Mouse (Mus musculus) liver, embryonic 13.5 days (tissue): Measurements from ENCODE around the gene Gpr182. TPM values are rescaled to one million over a fixed set of nuclear protein-coding genes. Genes with fewer than 3 reads are reported as not detected.
A peak's percentile ranks its signal among the peaks of the same experiment; 100 is the strongest.

Experiments used
- ATAC-seq: fragments of 200-750 bp; cut with Nextera tagmentation; 2 replicates; pipeline ENCODE4 v1.8.0; 2017; ENCODE audit warnings: low read depth, mild to moderate bottlenecking, moderate number of reproducible peaks, moderate library complexity
- DNase-seq: peaks from one replicate; pipeline ENCODE4 v3.0.0; 2022
- H3K27ac ChIP-seq: fragments of 300-500 bp; sonication (generic); 2 replicates; pipeline ENCODE4 v1.5.1; 2015; ENCODE audit warnings: moderate library complexity, mild to moderate bottlenecking, inconsistent platforms
- H3K27me3 ChIP-seq: fragments of 300-500 bp; sonication (generic); 2 replicates; pipeline ENCODE4 v1.6.1; 2015; ENCODE audit warnings: mild to moderate bottlenecking, inconsistent platforms
- H3K36me3 ChIP-seq: fragments of 300-500 bp; sonication (generic); 2 replicates; pipeline ENCODE4 v1.6.1; 2015; ENCODE audit warnings: mild to moderate bottlenecking, inconsistent platforms
- H3K4me1 ChIP-seq: fragments of 300-500 bp; sonication (generic); replicated peaks from 2 replicates; pipeline ENCODE4 v1.6.1; 2015; ENCODE audit warnings: inconsistent platforms
- H3K4me2 ChIP-seq: fragments of 300-500 bp; sonication (generic); 2 replicates; pipeline ENCODE4 v1.6.1; 2015; ENCODE audit warnings: inconsistent platforms, mild to moderate bottlenecking, moderate library complexity
- H3K4me3 ChIP-seq: fragments of 300-500 bp; sonication (generic); replicated peaks from 2 replicates; pipeline ENCODE4 v1.5.1; 2015; ENCODE audit warnings: mild to moderate bottlenecking, inconsistent platforms
- H3K9ac ChIP-seq: fragments of 300-500 bp; sonication (generic); 2 replicates; pipeline ENCODE4 v1.6.1; 2015; ENCODE audit warnings: mild to moderate bottlenecking, inconsistent platforms
- H3K9me3 ChIP-seq: fragments of 300-500 bp; sonication (generic); replicated peaks from 2 replicates; pipeline ENCODE4 v1.6.1; 2016; ENCODE audit warnings: inconsistent platforms
- WGBS: fragments of 180-500 bp; shearing (Covaris S2); methylation state at CpG from one replicate; pipeline ENCODE4 v1.1.7; 2015; ENCODE audit not compliant: insufficient replicate concordance; 5-methylcytosine and 5-hydroxymethylcytosine counted together
- polyA plus RNA-seq: library from polyadenylated mRNA; unstranded; fragments of >200 nt; fragmentation: Nextera tagmentation; extraction: Ambion mirVana; gene quantifications from 2 replicates; pipeline ENCODE4 v1.2.1, GENCODE M21; 2015

The Gpr182 gene
- polyA plus RNA-seq, 1 experiment from 2014 or later, result 9.0 TPM

- Histone ChIP-seq H3K36me3 (no peaks in the 10 kb centered on the region), H3K4me3 (peak overlapping the region; percentile 29), H3K4me2 (peak overlapping the region; percentile 54), H3K27ac (no peak overlapping the region; the same call in 1 of the 2 replicates), H3K4me1 (peaks cover 47% of the 10 kb centered on the region), H3K9ac (no peak overlapping the region), H3K27me3 (no peaks in the 10 kb centered on the region), H3K9me3 (0 out of 2 replicates have a peak, but pooled peaks cover 4% of the 10 kb centered on the region)
- WGBS, result 14% methylated on average over 18 of the region's 18 CpGs
- DNase-seq (no peak), ATAC-seq (no peak)
These were observed 4.4 kb upstream of the Gpr182 start for GRCm38 (mm10) chr10:127755770-127756468.

- Histone ChIP-seq H3K4me1 (peaks cover 49% of the 10 kb centered on the region), H3K9me3 (0 out of 2 replicates have a peak, but pooled peaks cover 4% of the 10 kb centered on the region), H3K27me3 (no peaks in the 10 kb centered on the region), H3K4me3 (no peak overlapping the region), H3K4me2 (no peak overlapping the region), H3K27ac (no peak overlapping the region), H3K36me3 (no peaks in the 10 kb centered on the region), H3K9ac (no peak overlapping the region)
- no peak for DNase-seq
- ATAC-seq, result no peak
- WGBS, result 36% methylated on average over 3 of the region's 3 CpGs
These were observed 3.7 kb upstream of the Gpr182 start for GRCm38 (mm10) chr10:127755246-127755645.

- Histone ChIP-seq H3K27ac (no peak overlapping the region; the same call in 1 of the 2 replicates), H3K4me1 (peaks cover 52% of the 10 kb centered on the region), H3K9ac (no peak overlapping the region), H3K27me3 (no peaks in the 10 kb centered on the region), H3K36me3 (no peaks in the 10 kb centered on the region), H3K9me3 (0 out of 2 replicates have a peak, but pooled peaks cover 4% of the 10 kb centered on the region), H3K4me3 (no peak overlapping the region), H3K4me2 (no peak overlapping the region)
- ATAC-seq (no peak), DNase-seq (no peak)
- WGBS, result 41% methylated on average over 6 of the region's 6 CpGs
These were observed 3.1 kb upstream of the Gpr182 start for GRCm38 (mm10) chr10:127754566-127755166.

GRCm38 (mm10) chr10:127750136-127750777 lies 1.3 kb downstream of the Gpr182 start:
- no peak for ATAC-seq
- Histone ChIP-seq H3K9me3 (no peaks in the 10 kb centered on the region), H3K4me1 (peaks cover 51% of the 10 kb centered on the region), H3K27me3 (no peaks in the 10 kb centered on the region), H3K4me3 (peak overlapping the region; percentile 27), H3K27ac (peak overlapping the region; percentile 69), H3K36me3 (peaks cover 24% of the 10 kb centered on the region), H3K4me2 (peak overlapping the region; percentile 28), H3K9ac (peak overlapping the region; percentile 4)
- WGBS, result 55% methylated on average over 24 of the region's 24 CpGs
- no peak for DNase-seq

- H3K9me3 ChIP-seq, result no peaks in the 10 kb centered on the region
- H3K9ac ChIP-seq, result no peak overlapping the region
- H3K4me1 ChIP-seq, result peaks cover 44% of the 10 kb centered on the region
- peaks cover 35% of the 10 kb centered on the region for H3K36me3 ChIP-seq
- ATAC-seq (peak; percentile 64), DNase-seq (no peak)
- peak overlapping the region; percentile 28 for H3K4me2 ChIP-seq
- H3K27me3 ChIP-seq, result no peaks in the 10 kb centered on the region
- H3K4me3 ChIP-seq, result peak overlapping the region; percentile 27
- H3K27ac ChIP-seq, result peak overlapping the region; percentile 69
- WGBS, result 27% methylated on average over 8 of the region's 8 CpGs
These were observed 2.5 kb downstream of the Gpr182 start for GRCm38 (mm10) chr10:127748847-127749612.

- Histone ChIP-seq H3K9ac (no peak overlapping the region), H3K27ac (peak overlapping the region; percentile 69; the same call in 1 of the 2 replicates), H3K36me3 (peaks cover 53% of the 10 kb centered on the region), H3K4me3 (no peak overlapping the region), H3K9me3 (no peaks in the 10 kb centered on the region), H3K4me1 (peaks cover 37% of the 10 kb centered on the region), H3K4me2 (no peak overlapping the region), H3K27me3 (no peaks in the 10 kb centered on the region)
- ATAC-seq (no peak), DNase-seq (no peak)
- 84% methylated on average over 8 of the region's 8 CpGs for WGBS
These were observed 4.3 kb downstream of the Gpr182 start for GRCm38 (mm10) chr10:127747254-127747653.

GRCm38 (mm10) chr10:127745886-127746285 lies 5.6 kb downstream of the Gpr182 start:
- H3K9me3 ChIP-seq, result no peaks in the 10 kb centered on the region
- peaks cover 40% of the 10 kb centered on the region for H3K4me1 ChIP-seq
- no peak overlapping the region for H3K4me3 ChIP-seq
- no peaks in the 10 kb centered on the region for H3K27me3 ChIP-seq
- H3K4me2 ChIP-seq, result no peak overlapping the region
- ATAC-seq, result no peak
- peaks cover 64% of the 10 kb centered on the region for H3K36me3 ChIP-seq
- no peak for DNase-seq
- no peak overlapping the region for H3K9ac ChIP-seq
- 69% methylated on average over 5 of the region's 5 CpGs for WGBS
- no peak overlapping the region for H3K27ac ChIP-seq

GRCm38 (mm10) chr10:127744661-127745060 lies 6.9 kb downstream of the Gpr182 start:
- Histone ChIP-seq H3K36me3 (peaks cover 64% of the 10 kb centered on the region), H3K4me1 (peaks cover 47% of the 10 kb centered on the region), H3K9me3 (no peaks in the 10 kb centered on the region), H3K4me3 (no peak overlapping the region), H3K27me3 (no peaks in the 10 kb centered on the region), H3K9ac (no peak overlapping the region), H3K27ac (no peak overlapping the region), H3K4me2 (no peak overlapping the region)
- ATAC-seq, result no peak
- 66% methylated on average over 5 of the region's 5 CpGs for WGBS
- DNase-seq, result no peak

- Histone ChIP-seq H3K27me3 (no peaks in the 10 kb centered on the region), H3K9ac (peak overlapping the region; percentile 90), H3K9me3 (no peaks in the 10 kb centered on the region), H3K4me1 (peaks cover 67% of the 10 kb centered on the region), H3K27ac (peak overlapping the region; percentile 73), H3K4me2 (peak overlapping the region; percentile 84), H3K36me3 (peaks cover 35% of the 10 kb centered on the region), H3K4me3 (peak overlapping the region; percentile 83)
- peak; percentile 43 for ATAC-seq
- WGBS, result under 1% methylated on average over 53 of the region's 55 CpGs
- DNase-seq, result no peak
These were observed 11.8 kb downstream of the Gpr182 start for GRCm38 (mm10) chr10:127739661-127740161.

- H3K27ac ChIP-seq, result peak within 1 kb of the TSS; percentile 77
- ATAC-seq (peak; percentile 71), DNase-seq (peak; percentile 67)
- no peaks in the 10 kb centered on the region for H3K9me3 ChIP-seq
- peak within 1 kb of the TSS; percentile 83 for H3K4me3 ChIP-seq
- peaks cover 69% of the 10 kb centered on the region for H3K4me1 ChIP-seq
- 1% methylated on average over 60 of the region's 61 CpGs for WGBS
- no peaks in the 10 kb centered on the region for H3K27me3 ChIP-seq
- peaks cover 30% of the 10 kb centered on the region for H3K36me3 ChIP-seq
- H3K4me2 ChIP-seq, result peak within 1 kb of the TSS; percentile 84
- H3K9ac ChIP-seq, result peak within 1 kb of the TSS; percentile 90
These were observed 12.4 kb downstream of the Gpr182 start, which contains the start of gene Zbtb39 for GRCm38 (mm10) chr10:127739083-127739660. Zbtb39 (plus strand) TSS chr10:127739538.
